Mouse (Mus musculus): Measurements from ENCODE around the gene Cd164l2. TPM values are rescaled to one million over a fixed set of nuclear protein-coding genes. Genes with fewer than 3 reads are reported as not detected.

Cd164l2 gene
- total RNA-seq, 2 experiments from 2014 or later = not detected

GRCm38 (mm10) chr4:133257798-133258408 is 46.0 kb downstream of the Cd164l2 start:
- DNase-seq = no peak

- DNase-seq = no peak
Observed at GRCm38 (mm10) chr4:133261641-133262374, 49.9 kb downstream of the Cd164l2 start.

- no peak for DNase-seq
Observed at GRCm38 (mm10) chr4:133262375-133262765, 50.4 kb downstream of the Cd164l2 start.

- DNase-seq = no peak
Observed at GRCm38 (mm10) chr4:133262882-133263281, 51.0 kb downstream of the Cd164l2 start, which contains the start of gene Sytl1. Gene Sytl1, minus strand, starts transcription at chr4:133263113.

GRCm38 (mm10) chr4:133263756-133264155 is 51.8 kb downstream of the Cd164l2 start:
- DNase-seq = no peak

GRCm38 (mm10) chr4:133264559-133264958 is 52.6 kb downstream of the Cd164l2 start:
- no peak for DNase-seq

- no peak for DNase-seq
Observed at GRCm38 (mm10) chr4:133265297-133265696, 53.4 kb downstream of the Cd164l2 start.

GRCm38 (mm10) chr4:133265759-133266158 is 53.8 kb downstream of the Cd164l2 start:
- no peak for DNase-seq

DNA sequence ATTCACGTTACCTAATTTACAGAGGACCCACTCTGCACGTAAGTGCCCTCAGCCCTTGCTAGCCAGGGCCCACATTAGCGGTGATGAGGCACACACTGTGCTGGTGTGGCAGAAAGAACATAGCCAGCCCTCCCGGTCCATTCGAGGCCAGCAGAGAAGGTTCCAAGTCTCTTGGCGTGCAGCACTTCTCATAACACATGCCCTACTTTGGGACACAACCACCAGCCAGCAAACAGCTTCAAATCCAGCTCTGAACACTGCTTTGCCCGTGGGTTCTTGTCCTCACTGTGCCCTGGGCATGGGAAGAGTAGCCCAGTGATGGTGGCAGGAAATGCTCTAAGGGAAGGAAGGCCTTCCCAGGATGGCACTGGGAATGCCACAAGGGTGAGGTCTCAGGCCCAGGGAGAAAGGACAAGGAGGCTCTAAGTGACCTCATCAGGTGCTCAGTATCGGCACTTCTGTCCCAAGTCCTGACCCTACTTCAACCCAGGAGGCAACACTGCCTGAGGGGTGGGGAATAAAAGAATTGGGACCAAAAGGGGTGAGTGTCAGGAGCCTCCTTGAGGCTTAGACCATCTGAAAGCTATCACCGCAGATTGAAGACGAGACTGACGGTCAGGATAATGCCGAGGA is 54.4 kb downstream of the Cd164l2 start:
- DNase-seq = no peak

- DNase-seq = no peak
Observed at GRCm38 (mm10) chr4:133268931-133269330, 57.0 kb downstream of the Cd164l2 start.

- peak; percentile 44 for DNase-seq
Observed at GRCm38 (mm10) chr4:133269596-133269995, 57.7 kb downstream of the Cd164l2 start.

DNA sequence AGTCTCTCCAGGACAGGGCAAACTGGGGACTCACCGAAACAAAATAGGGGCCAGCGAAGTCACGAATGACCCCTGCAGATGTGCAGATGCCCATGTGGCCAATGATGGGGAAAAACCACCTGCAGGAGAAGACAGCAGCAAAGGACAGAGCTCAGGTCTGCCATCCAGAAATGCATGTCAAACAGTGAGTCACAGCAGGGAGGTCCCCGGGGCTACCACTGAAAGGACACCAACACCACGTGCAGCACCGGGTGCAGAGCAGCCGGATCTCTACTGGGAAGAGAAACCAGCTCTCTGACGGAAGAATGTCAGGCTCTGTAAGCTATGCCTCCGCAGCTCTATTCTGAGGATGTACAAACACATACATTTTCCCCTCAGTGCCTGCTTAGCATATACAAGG is 59.0 kb downstream of the Cd164l2 start:
- no peak for DNase-seq

Small RNA genes lying within 50 kb of the gene (microRNA-seq; reads per million reads assigned to microRNA genes)
- gene Mir7017 = 2.9 to 4.8 reads per million in 2 experiments

Other genes with a start within 250 kb of the Cd164l2 start
- under 1 TPM; 0.33 to 0.43 TPM for gene Fgr, start 238.0 kb upstream of the Cd164l2 start, total RNA-seq (2021)
- 10 to 100 TPM; 41.1 to 48.7 TPM for gene Ahdc1, start 200.9 kb upstream of the Cd164l2 start, total RNA-seq (2021)
- 100 to 1,000 TPM; 141 to 149 TPM for gene Wasf2, start 81.6 kb upstream of the Cd164l2 start, total RNA-seq (2021)
- under 1 TPM; 0.20 to 0.45 TPM for gene Gpr3, start 405 bp downstream of the Cd164l2 start, total RNA-seq (2021)
- gene Map3k6, start 28.7 kb downstream of the Cd164l2 start, total RNA-seq (2021) = 1 to 10 TPM; 6.3 to 6.8 TPM
- gene Sytl1, start 51.0 kb downstream of the Cd164l2 start, total RNA-seq (2021) = under 1 TPM; 0.48 to 0.79 TPM
- 10 to 100 TPM; 35.1 to 35.6 TPM for gene Tmem222, start 65.7 kb downstream of the Cd164l2 start, total RNA-seq (2021)
- gene Wdtc1, start 141.3 kb downstream of the Cd164l2 start, total RNA-seq (2021) = 10 to 100 TPM; 46.9 to 47.9 TPM
- gene Slc9a1, start 157.6 kb downstream of the Cd164l2 start, total RNA-seq (2021) = 10 to 100 TPM; 21.1 to 24.4 TPM